Mouse (Mus musculus): Measurements from ENCODE around the gene Ak7.

Gene Ak7

DNA sequence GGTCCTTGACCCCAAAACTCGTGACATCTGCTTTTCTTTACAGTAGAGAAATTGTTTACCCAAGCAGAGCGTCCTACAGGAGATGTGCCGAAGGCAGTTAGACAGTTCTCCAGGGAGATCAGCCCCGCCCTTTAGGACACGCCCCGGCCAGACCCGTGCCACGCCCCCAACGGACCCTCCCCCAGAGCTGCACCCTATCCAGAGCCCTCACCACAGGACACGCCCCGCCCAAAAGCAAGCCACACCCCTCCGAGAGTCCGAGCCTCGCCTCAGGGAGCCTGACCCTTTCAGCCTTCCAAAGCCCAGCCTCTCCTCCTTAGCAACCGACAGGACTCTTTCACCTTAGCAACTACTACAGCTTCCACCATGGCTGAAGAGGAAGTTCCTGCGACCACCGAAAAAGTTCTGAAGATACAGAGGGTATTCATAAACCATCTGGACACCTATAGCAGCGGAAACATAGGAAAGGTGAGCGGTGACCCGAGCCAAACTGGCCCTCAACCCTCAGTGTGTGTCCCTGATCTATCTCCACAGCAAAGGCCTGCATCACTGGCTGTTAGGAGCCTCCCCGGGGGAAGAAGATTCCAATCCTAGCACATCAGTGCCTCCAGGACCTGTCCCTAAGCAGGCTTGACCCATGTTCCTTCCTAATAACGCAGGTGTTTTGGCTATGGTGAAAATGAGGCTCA is at the start of gene Ak7:
Ak7 (plus strand) TSS at position 178 of the 689 bp plus-strand sequence.
- DNase-seq, result peak; percentile 81

DNA sequence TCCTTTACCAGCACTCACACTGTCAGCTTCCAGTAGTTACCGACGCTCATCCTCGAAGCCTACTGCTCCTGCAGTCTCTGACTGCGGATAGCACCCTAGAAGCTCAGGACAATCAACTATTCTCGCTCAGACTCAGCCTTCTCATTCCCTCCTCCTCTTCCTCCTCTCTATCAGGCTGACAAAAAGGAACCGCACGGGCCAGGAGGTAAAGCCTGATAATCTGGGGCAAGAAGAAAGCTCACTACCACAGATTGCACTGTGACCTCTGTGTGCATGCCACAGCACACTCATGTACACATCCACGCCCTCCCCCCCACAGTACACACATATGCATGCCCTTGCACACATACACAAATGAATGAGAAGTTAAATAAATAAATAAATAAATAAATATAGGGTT is 29.5 kb upstream of the Ak7 start:
- DNase-seq, result no peak

DNA sequence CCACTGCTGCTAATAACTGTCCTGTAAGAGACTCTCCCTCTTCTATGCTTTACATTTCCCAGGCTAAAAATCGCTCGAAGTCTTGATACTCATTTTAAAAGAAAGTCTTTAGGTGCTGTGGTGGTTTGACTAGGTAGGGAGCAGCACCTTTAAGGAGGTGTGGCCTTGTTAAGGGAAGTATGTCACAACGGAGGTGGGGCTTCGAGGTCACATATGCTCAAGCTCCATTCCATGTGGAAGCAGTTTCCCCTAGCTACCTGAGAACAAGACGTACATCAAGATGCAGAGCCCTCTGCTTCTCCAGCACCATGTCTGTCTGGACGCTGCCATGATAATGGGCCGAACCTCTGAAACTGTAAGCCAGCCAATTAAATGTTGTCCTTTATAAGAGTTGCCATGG is 27.6 kb upstream of the Ak7 start:
- DNase-seq, result no peak

DNA sequence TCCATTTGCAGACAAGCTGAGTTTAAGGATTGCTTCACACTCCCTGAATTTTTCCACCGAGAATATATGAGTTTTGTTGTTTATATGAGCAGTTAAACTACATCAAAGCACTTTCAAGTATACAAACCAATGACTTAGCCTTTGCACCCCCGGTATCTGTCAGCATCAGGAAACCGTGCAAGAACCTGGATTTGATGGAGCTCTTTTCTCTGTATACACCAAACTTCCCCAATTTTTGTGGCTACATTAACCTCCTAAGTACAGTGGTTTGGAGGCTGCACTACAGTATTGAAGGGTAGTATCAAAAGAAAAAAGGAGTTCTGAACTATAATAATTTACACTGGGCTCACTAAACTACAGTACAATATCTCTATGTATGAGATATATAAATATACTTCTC is 27.0 kb upstream of the Ak7 start:
- no peak for DNase-seq

DNA sequence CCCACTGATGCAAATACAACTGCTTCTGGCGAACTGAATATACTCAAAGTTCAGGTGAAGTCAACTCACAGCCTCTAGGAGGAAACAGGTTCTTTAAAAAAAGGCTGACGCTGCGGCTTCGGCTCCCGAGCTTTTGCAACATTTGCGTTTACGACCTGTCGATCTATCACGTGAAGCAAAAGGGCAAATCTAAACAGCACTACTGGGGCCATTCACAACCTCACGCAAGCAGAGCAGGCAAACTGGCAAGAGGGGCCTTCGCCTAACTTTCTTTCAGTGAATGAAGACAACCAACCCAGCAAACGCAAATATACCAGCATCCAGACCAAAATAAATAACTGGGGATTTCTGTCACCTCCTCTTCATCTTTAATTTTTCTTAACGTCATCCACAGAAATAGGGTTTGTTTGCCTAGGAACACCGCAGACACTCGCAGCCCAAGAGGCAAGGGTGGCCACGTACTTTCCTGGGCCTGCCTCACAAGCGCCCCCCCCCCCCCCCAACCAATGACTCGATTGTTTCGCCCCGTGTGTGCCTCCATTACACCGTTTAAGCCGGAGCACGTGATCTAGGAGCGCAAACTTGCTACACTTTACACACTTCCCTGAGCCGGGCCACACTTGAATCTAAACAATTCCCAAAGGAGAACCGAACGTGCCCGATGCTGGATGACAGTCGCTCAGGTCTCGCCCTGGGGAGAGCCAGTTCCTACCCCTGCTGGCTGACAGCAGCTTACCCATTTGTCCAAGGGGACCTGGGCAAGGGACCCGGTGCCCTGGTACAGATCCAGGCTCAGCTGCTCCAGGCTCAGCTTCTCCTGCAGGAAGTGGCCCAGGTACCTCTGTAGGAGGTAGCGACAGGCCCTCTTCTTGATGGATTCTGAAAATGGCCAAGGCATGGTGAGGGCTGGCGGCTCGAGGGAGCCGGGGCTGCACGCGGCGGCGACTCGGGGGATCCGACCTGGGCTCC is 21.6 kb upstream of the Ak7 start, which contains the start of gene Gskip:
Gskip (plus strand) TSS at position 897 of the 969 bp plus-strand sequence.
- peak; percentile 50 for DNase-seq

- peak; percentile 97 for DNase-seq
Measured at GRCm38 (mm10) chr12:105685001-105685691, 20.6 kb upstream of the Ak7 start, which contains the start of gene Atg2b. Gene Atg2b, minus strand, starts transcription at chr12:105685211.

- no peak for DNase-seq
Measured at GRCm38 (mm10) chr12:105686791-105687190, 19.0 kb upstream of the Ak7 start.

GRCm38 (mm10) chr12:105687416-105687815 is 18.4 kb upstream of the Ak7 start:
- DNase-seq, result no peak

DNA sequence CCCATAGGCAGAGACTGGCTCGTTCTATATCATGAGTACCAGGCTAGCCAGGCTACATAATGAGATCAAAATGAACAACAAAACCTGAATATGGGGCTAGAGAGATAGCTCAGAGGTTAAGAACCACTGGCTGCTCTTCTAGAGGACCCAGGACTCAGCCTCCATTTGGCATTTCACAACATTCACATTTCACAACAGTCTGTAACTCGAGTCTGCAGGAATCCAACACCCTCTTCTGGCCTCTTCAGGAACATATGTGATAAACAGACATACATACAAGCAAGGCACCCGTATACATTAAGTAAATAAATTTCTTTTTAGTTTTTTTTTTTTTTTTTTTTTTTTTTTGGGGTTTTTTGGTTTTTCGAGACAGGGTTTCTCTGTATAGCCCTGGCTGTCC is 17.2 kb upstream of the Ak7 start:
- no peak for DNase-seq

DNA sequence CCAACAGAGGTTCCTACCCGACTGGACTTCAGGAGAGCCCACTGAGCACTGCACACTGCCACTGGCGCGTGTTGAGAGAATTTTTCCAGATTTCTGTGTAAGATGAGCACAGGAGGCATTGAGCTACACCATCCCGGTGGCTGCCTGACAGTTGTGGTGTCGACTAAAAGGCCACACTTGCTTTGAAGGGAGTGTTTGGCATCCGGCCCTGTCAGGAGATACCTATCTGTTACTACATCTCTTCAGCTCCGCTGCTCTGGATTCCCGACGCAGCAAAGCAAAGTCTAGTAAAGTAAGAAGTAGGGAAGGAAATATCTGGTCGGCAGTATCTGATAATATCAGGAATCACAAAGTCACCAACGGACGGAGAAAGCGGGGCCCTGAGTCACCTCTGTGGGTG is 16.3 kb upstream of the Ak7 start:
- no peak for DNase-seq

DNA sequence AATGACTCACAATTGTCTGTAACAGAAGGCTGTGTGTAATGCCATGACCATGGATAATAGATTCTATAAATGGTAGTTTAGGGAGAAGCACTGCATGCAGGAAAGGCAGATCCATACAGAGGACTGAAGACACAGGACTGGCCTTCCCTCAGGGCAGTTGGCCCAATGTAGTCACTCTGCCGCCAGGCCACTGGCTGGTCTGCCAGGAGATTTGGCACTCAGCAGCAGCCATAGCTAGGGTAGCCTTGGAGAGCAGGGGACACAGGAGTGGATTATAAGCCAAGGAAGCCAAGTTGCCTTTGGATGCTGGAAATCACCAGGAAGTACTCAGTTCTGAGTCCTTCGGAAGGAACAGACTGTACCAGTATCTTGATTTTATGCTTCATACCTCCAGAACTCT is 11.8 kb upstream of the Ak7 start:
- no peak for DNase-seq

- DNase-seq, result no peak
Measured at GRCm38 (mm10) chr12:105695848-105696247, 9.9 kb upstream of the Ak7 start.

DNA sequence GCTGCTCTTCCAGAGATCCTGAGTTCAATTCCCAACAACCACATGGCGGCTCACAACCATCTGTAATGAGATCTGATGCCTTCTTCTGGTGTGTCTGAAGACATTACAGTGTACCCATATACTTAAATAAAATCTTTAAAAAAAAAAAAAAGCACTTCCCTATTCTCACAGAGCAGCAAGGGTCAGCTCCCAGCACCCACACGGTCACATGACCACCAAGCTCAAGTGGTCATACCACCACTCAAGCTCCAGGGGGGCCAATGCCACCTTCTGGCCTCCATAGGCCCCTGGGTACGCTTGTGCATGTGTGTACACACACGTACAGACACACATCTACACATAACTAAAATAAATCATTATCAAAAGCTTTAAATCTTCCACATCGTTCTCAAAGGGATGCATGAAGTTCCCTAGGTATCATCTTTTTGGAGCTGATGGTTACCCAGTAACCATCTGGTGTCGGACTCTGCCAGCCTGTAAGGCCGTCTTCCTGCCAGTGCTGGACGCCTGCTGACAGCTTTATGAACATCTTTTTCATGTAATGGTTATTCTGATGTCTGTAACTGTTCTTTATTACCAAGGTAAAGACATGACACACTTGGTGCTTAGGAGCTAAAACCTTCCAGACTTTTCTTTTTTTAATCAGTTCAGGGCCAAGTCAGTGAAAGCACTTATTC is 8.5 kb upstream of the Ak7 start:
- DNase-seq, result no peak

- DNase-seq, result no peak
Measured at GRCm38 (mm10) chr12:105700433-105700832, 5.3 kb upstream of the Ak7 start.

DNA sequence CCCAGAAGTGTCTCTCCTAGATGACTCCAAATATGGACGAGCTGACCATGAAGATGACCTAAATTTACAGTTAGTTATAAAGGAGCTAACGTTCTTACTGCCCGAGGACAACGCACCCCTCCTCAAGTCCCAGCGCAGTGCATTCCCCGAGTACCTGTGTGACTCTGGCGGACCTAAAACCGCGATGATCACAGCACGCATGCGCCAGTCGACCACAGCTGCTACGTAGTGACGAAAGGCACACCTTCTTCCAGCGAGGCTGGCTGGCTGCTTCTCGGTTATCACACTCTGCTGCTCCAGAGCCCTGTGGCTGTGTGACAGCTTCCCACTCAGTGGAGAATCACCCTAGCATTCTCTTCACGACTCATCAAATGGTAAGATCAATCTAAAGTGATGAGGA is 12.8 kb downstream of the Ak7 start:
- DNase-seq, result peak; percentile 29

GRCm38 (mm10) chr12:105720196-105720595 is 14.4 kb downstream of the Ak7 start:
- DNase-seq, result no peak

GRCm38 (mm10) chr12:105721452-105722132 is 15.8 kb downstream of the Ak7 start:
- no peak for DNase-seq

- peak; percentile 38 for DNase-seq
Measured at GRCm38 (mm10) chr12:105722657-105723056, 16.9 kb downstream of the Ak7 start.

GRCm38 (mm10) chr12:105724616-105725015 is 18.8 kb downstream of the Ak7 start:
- DNase-seq, result no peak

DNA sequence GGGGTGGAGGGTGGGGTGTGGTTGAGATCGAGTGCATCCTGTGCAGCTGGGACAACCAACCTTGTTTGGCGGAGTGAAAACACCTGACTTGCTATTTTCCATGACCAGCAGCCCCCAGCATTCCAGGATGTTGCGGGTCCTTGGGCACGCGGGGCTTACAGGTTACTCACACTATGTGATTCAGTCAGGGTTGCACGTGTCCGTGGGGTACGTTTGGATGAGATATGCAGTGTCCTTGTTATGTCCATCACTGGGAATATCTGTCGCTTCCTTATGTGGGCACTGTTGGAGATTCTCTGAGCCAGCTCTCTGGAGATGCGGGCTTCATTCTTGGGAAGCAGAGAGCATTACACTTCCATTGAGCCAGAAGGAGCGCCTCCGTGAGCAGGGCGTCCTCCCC is 20.0 kb downstream of the Ak7 start:
- DNase-seq, result no peak

GRCm38 (mm10) chr12:105727268-105727667 is 21.5 kb downstream of the Ak7 start:
- no peak for DNase-seq

DNA sequence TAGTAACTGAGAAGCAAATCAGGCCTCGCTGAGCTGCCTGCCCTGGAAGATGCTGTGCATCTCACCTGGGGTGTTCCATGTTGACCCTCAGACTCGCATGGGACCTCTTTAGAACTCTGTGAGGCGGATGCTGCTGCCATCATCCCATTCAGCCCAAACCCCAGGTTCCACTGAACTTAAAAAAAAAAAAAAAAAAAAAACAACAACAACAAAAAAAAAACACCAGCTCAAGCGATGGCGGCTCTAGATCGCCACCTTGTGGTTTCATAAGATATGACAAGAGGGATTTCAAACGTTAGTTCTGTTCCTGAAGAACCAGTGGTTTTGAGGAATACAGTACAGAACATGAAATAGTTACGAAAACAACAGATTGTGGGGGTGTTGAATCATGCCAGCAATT is 22.2 kb downstream of the Ak7 start:
- DNase-seq, result peak; percentile 53

All from kidney, postnatal 14 days (tissue).